Mouse (Mus musculus) forebrain, embryonic 11.5 days (tissue): Measurements from ENCODE around the gene Mov10l1. TPM values are rescaled to one million over a fixed set of nuclear protein-coding genes. Genes with fewer than 3 reads are reported as not detected.

ENCODE experiments used
- ATAC-seq: fragments of 200-750 bp; cut with Nextera tagmentation; replicated peaks from 2 replicates; pipeline ENCODE4 v1.8.0; 2017; ENCODE audit warnings: moderate TSS enrichment; ENCODE audit not compliant: low FRiP score
- DNase-seq: peaks from one replicate; pipeline ENCODE4 v3.0.0-alpha.2; 2017; ENCODE audit warnings: low spot score
- H3K27ac ChIP-seq: fragments of 300-500 bp; sonication (generic); 2 replicates; pipeline ENCODE4 v1.5.1; 2014; ENCODE audit warnings: low read depth, low read length
- H3K27me3 ChIP-seq: fragments of 300-500 bp; sonication (generic); 2 replicates; pipeline ENCODE4 v1.6.1; 2014; ENCODE audit warnings: mild to moderate bottlenecking, low read length, mixed read lengths; ENCODE audit not compliant: control insufficient read depth, insufficient read depth
- H3K36me3 ChIP-seq: fragments of 300-500 bp; sonication (generic); 2 replicates; pipeline ENCODE4 v1.6.1; 2014; ENCODE audit warnings: mild to moderate bottlenecking, low read length, moderate library complexity, mixed read lengths; ENCODE audit not compliant: control insufficient read depth, insufficient read depth
- H3K4me1 ChIP-seq: fragments of 300-500 bp; sonication (generic); replicated peaks from 2 replicates; pipeline ENCODE4 v1.6.1; 2014; ENCODE audit warnings: low read length, mixed read lengths; ENCODE audit not compliant: control insufficient read depth, insufficient read depth
- H3K4me2 ChIP-seq: fragments of 300-500 bp; sonication (generic); 2 replicates; pipeline ENCODE4 v1.6.1; 2014; ENCODE audit warnings: low read depth, mild to moderate bottlenecking, low read length, moderate library complexity, mixed read lengths; ENCODE audit not compliant: severe bottlenecking
- H3K4me3 ChIP-seq: fragments of 300-500 bp; sonication (generic); 2 replicates; pipeline ENCODE4 v1.5.1; 2014; ENCODE audit warnings: low read depth, low read length
- H3K9ac ChIP-seq: fragments of 300-500 bp; sonication (generic); 2 replicates; pipeline ENCODE4 v1.6.1; 2014; ENCODE audit warnings: low read length
- H3K9me3 ChIP-seq: fragments of 300-500 bp; sonication (generic); 2 replicates; pipeline ENCODE4 v1.6.1; 2016; ENCODE audit warnings: low read length, mixed read lengths; ENCODE audit not compliant: control insufficient read depth
- WGBS: fragments of 180-500 bp; shearing (Covaris S2); extraction: QIAGEN DNeasy Blood & Tissue Kit; methylation state at CpG from one replicate; pipeline ENCODE4 v1.1.7; 2014; 5-methylcytosine and 5-hydroxymethylcytosine counted together
- polyA plus RNA-seq: library from polyadenylated mRNA; unstranded; fragments of >200 nt; fragmentation: Nextera tagmentation; extraction: Ambion mirVana; gene quantifications from 2 replicates; pipeline ENCODE4 v1.2.1, GENCODE M21; 2014

Mov10l1 gene
- polyA plus RNA-seq, 1 experiment from 2014 or later: not detected

- Histone ChIP-seq H3K9me3 (no peaks in the 10 kb centered on the region), H3K4me2 (peak within 1 kb of the TSS; percentile 90), H3K4me1 (peaks cover 16% of the 10 kb centered on the region), H3K27ac (peak within 1 kb of the TSS; percentile 71), H3K36me3 (no peaks in the 10 kb centered on the region), H3K9ac (peak within 1 kb of the TSS; percentile 83), H3K4me3 (peak within 1 kb of the TSS; percentile 85), H3K27me3 (no peaks in the 10 kb centered on the region)
- DNase-seq: no peak
- 20% methylated on average over 11 of the region's 11 CpGs for WGBS
- ATAC-seq: peak; percentile 8
Measured at GRCm38 (mm10) chr15:89074613-89075477, 92.1 kb downstream of the Mov10l1 start, which contains the start of gene Trabd. Trabd (plus strand) TSS chr15:89075124.

DNA sequence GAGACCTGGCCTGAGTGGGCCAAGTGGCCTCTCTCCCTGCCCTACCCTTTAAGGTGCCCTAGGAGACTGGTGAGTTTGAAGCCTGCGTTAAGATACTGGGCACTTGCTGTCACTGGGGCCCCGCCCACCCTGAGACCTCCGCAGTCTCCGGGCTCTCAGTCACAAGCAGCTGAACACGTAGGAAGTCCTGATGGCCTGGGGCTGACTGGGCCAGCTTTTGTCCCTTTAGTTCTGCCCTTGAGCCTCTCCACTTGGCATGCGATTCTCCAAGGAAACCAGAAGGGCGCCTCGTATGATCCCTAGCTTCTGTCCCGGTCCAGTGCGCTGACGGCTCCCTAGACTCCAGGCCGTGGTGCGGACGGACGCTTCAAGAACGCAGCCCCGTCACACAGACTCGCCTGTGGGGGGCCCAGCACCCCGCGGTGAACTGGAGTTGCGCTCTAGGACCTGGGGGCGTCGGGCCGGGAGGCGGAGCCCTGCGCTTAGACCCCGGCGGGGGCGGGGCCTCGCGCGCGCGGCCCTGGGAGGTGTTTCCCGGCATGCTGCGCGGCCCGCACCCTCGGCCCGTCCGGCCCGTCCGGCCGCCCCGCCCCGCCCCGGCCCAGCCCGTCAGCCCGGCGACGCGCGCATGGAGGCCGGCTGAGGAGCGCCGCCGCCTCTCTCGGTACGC, 92.9 kb downstream of the Mov10l1 start:
- 1% methylated on average over 32 of the region's 59 CpGs for WGBS
- H3K36me3 ChIP-seq: no peaks in the 10 kb centered on the region
- DNase-seq: peak; percentile 95
- peak overlapping the region; percentile 83 for H3K9ac ChIP-seq
- peaks cover 16% of the 10 kb centered on the region for H3K4me1 ChIP-seq
- peak overlapping the region; percentile 85 for H3K4me3 ChIP-seq
- H3K27me3 ChIP-seq: no peaks in the 10 kb centered on the region
- no peaks in the 10 kb centered on the region for H3K9me3 ChIP-seq
- H3K4me2 ChIP-seq: peak overlapping the region; percentile 90
- peak; percentile 88 for ATAC-seq
- H3K27ac ChIP-seq: peak overlapping the region; percentile 71

DNA sequence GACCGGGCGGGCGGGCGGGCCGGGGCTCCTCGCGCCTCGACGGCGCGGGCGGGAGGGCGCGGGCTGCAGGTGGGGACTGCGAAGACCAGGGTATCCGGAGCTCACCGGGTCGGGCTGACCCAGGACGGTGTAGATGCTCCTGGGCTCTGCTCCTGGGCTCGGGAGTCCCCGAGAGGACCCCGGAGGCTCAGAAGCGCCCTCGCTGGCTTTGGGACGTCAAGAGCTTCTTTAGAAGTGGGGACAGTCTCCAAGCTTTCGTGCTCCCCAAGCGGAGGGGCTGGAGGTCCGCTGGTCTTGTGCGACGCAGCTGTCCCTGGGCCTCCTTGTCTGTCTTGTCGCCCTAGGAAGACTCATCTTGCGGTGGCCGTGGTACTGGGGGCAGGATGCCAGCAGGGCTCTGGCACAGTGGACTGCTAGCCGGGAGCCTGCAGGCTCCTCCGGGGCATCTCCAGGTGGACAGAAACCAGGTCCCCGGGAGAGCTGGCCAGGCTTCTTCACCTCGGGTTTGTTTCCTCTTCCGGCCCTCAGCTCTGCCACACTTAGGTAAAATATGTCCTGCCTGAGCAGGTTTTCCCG, 93.5 kb downstream of the Mov10l1 start:
- peaks cover 16% of the 10 kb centered on the region for H3K4me1 ChIP-seq
- WGBS: under 1% methylated on average over 30 of the region's 39 CpGs

DNA sequence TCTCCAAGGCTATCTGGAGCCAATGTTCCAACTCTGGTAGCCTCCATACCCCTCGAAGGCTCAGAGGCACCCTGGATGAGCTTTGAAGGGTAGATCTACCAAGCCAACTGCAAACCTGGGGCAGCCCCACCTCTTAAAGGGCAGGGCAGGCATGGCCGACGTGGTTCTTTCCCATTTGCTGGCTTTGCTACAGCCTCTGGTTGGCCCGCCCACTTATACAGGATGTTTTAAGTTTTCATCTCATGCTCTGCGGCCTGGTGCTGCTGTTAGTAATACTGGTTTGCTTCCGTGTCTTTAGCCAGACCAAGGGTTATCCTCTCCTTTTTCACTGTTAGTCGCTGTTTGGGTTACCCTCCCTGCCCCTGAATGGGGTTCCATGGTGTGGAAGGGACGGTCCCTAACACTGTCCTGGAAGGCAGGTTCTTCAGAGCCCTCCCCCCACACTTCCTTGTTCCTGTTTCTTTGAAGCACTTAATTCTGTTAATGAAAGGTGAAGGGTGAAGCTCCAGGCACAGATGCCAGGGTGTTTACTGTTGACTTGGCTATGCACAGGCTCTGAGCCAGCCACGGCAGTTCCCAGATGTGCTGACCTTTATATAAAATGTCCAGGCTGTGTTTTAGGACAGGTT, 95.6 kb downstream of the Mov10l1 start:
- Histone ChIP-seq H3K4me2 (peak overlapping the region; percentile 11; the same call in 1 of the 2 replicates), H3K36me3 (no peaks in the 10 kb centered on the region; the same call in 1 of the 2 replicates), H3K4me3 (no peak overlapping the region), H3K27ac (no peak overlapping the region), H3K9ac (no peak overlapping the region), H3K27me3 (no peaks in the 10 kb centered on the region), H3K9me3 (no peaks in the 10 kb centered on the region), H3K4me1 (peaks cover 16% of the 10 kb centered on the region)
- ATAC-seq (no peak), DNase-seq (no peak)
- 71% methylated on average over 9 of the region's 9 CpGs for WGBS

More for the DNA sequence above, 93.5 kb downstream of the Mov10l1 start:
- Histone ChIP-seq H3K27me3 (no peaks in the 10 kb centered on the region), H3K9ac (peak overlapping the region; percentile 83), H3K4me3 (peak overlapping the region; percentile 85), H3K36me3 (no peaks in the 10 kb centered on the region; the same call in 1 of the 2 replicates), H3K9me3 (no peaks in the 10 kb centered on the region), H3K4me2 (peak overlapping the region; percentile 90), H3K27ac (peak overlapping the region; percentile 57)
- DNase-seq (no peak), ATAC-seq (peak; percentile 38)

DNA sequence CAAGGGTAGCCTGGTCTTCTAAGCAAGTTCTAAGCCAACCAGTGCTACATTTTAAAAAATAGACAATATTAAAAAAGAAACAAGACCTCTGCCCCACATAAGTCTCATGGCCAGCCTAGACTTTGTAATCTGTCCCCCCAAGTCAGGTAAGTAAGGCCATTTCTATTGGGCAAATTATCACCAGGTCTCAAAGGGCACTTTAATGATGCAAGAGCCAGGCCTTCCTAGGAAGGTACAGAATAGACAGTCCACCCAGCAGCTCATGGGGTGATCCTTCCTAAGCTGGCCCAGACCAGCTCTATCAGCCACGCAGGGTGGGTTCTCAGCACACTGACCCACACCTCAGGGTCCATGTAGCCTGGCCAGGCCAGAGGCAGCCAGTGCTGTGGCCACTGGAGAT, 101.2 kb downstream of the Mov10l1 start:
- Histone ChIP-seq H3K9me3 (no peaks in the 10 kb centered on the region), H3K9ac (no peak overlapping the region), H3K4me3 (no peak overlapping the region), H3K4me2 (no peak overlapping the region), H3K27ac (no peak overlapping the region), H3K4me1 (peaks cover 3% of the 10 kb centered on the region; the same call in 1 of the 2 replicates), H3K36me3 (peaks cover 2% of the 10 kb centered on the region; the same call in 1 of the 2 replicates), H3K27me3 (no peaks in the 10 kb centered on the region)
- DNase-seq (no peak), ATAC-seq (no peak)
- 95% methylated on average over 1 of the region's 1 CpGs for WGBS

DNA sequence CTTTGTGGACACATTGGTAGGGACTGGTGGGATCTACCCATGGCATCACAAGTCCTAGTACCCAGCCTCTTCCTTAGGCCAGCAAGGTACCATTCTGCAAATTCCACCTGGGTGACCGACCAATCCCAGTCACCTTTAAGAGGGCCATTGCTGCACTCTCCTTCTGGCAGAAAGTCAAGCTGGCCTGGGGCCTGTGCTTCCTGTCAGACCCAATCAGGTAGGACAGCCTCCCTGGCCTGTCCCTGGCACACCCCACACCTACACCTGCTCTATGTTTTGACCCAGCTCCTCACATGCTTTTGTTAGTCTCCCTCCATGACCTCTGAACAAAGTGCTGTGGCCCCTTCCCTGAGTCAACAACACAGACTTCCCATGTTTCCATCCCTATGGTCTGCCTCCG, 102.1 kb downstream of the Mov10l1 start:
- H3K27me3 ChIP-seq: no peaks in the 10 kb centered on the region
- DNase-seq (no peak), ATAC-seq (no peak)
- H3K27ac ChIP-seq: no peak overlapping the region
- WGBS: 84% methylated on average over 2 of the region's 2 CpGs
- no peaks in the 10 kb centered on the region for H3K9me3 ChIP-seq
- peaks cover 2% of the 10 kb centered on the region; the same call in 1 of the 2 replicates for H3K36me3 ChIP-seq
- peaks cover 3% of the 10 kb centered on the region; the same call in 1 of the 2 replicates for H3K4me1 ChIP-seq
- H3K4me3 ChIP-seq: no peak overlapping the region
- H3K9ac ChIP-seq: no peak overlapping the region
- H3K4me2 ChIP-seq: no peak overlapping the region

- ATAC-seq (peak; percentile 92), DNase-seq (peak; percentile 92)
- Histone ChIP-seq H3K36me3 (peaks cover 3% of the 10 kb centered on the region; the same call in 1 of the 2 replicates), H3K9me3 (no peaks in the 10 kb centered on the region), H3K27me3 (no peaks in the 10 kb centered on the region), H3K4me3 (peak within 1 kb of the TSS; percentile 98), H3K27ac (0 out of 2 replicates have a peak within 1 kb of the TSS, but pooled peaks have one; percentile 25), H3K4me2 (peak within 1 kb of the TSS; percentile 98), H3K4me1 (peaks cover 6% of the 10 kb centered on the region; the same call in 1 of the 2 replicates), H3K9ac (peak within 1 kb of the TSS; percentile 90)
- 2% methylated on average over 38 of the region's 38 CpGs for WGBS
Measured at GRCm38 (mm10) chr15:89088607-89089247, 106.0 kb downstream of the Mov10l1 start, which contains the start of gene Selenoo. Selenoo (plus strand) TSS chr15:89089084.
